Mouse (Mus musculus): Measurements from ENCODE around the gene Plekhh2. TPM values are rescaled to one million over a fixed set of nuclear protein-coding genes. Genes with fewer than 3 reads are reported as not detected.

The Plekhh2 gene
- polyA plus RNA-seq, 1 experiment = 4.9 TPM

- TF ChIP-seq CTCF (IDR thresholded peaks at IDR 0.05; ENCODE audit: borderline replicate concordance, extremely low read depth, insufficient read depth, insufficient read length) (no peak), POLR2A (IDR thresholded peaks at IDR 0.05; ENCODE audit: borderline replicate concordance, extremely low read depth, insufficient read depth, insufficient read length, poor library complexity, severe bottlenecking) (no peak)
- no peak for DNase-seq (ENCODE audit: low read depth)
Observed at GRCm38 (mm10) chr17:84667848-84668247, 156.2 kb downstream of the Plekhh2 start.

Other genes with a start within 250 kb of the Plekhh2 start
- 6.5 and 10.2 TPM in 2 replicates for gene Thada, start 45.7 kb upstream of the Plekhh2 start, polyA plus RNA-seq (2012; rRNA removed)
- 18.0 and 23.0 TPM in 2 replicates for gene Dync2li1, start 114.6 kb downstream of the Plekhh2 start, polyA plus RNA-seq (2012; rRNA removed)
- 0.50 and 0.55 TPM in 2 replicates for gene Abcg8, start 164.4 kb downstream of the Plekhh2 start, polyA plus RNA-seq (2012; rRNA removed)
- gene Abcg5, start 171.1 kb downstream of the Plekhh2 start, polyA plus RNA-seq (2012; rRNA removed) = 2.1 and 3.7 TPM in 2 replicates